Mouse (Mus musculus) left cerebral cortex, adult 2 months (tissue): ENCODE data around the gene Iqca. TPM values are rescaled to one million over a fixed set of nuclear protein-coding genes. Genes with fewer than 3 reads are reported as not detected.

Experiments
- DNase-seq, 2 experiments: peaks; one replicate each; pipeline ENCODE4 v3.0.0; 2021 to 2022; ENCODE audit warnings: low spot score in 2 of 2, mixed read lengths in 1 of 2; ENCODE audit errors: extremely low spot score in 1 of 2
- H3K27ac ChIP-seq: fragments of 200-600 bp; 2 replicates; pipeline ENCODE4 v1.8.1; 2022
- H3K4me3 ChIP-seq: fragments of 200-600 bp; 2 replicates; pipeline ENCODE4 v1.8.1; 2022
- CTCF ChIP-seq: fragments of 200-600 bp; IDR thresholded peaks from 2 replicates; pipeline ENCODE4 v1.8.1; 2022; ENCODE audit warnings: antibody characterized with exemption, mild to moderate bottlenecking, moderate library complexity
- intact Hi-C: fragments of 180-260 bp; cut with DNase I; formaldehyde crosslinking; loops from one replicate; pipeline ENCODE4 v1.15.1; 2025
- long read RNA-seq, 2 experiments: library from polyadenylated mRNA; stranded (forward); transcript quantifications; one replicate each; pipeline ENCODE4 v2.0.0; 2021; ENCODE audit warnings: borderline mapping rate in 2 of 2
- total RNA-seq, 2 experiments: library from RNA; stranded (reverse); gene quantifications; 2 replicates each; pipeline ENCODE4 v1.2.3; 2021

The Iqca gene
- total RNA-seq: under 1 TPM; 0.29 to 0.75 TPM
- long read RNA-seq, experiment 1, partial matches to known transcripts: 0 of 1 reads
- long read RNA-seq, experiment 1, other reads (novel, unspliced or antisense): 1 of 1 reads
- long read RNA-seq, experiment 2: 0 reads

DNA sequence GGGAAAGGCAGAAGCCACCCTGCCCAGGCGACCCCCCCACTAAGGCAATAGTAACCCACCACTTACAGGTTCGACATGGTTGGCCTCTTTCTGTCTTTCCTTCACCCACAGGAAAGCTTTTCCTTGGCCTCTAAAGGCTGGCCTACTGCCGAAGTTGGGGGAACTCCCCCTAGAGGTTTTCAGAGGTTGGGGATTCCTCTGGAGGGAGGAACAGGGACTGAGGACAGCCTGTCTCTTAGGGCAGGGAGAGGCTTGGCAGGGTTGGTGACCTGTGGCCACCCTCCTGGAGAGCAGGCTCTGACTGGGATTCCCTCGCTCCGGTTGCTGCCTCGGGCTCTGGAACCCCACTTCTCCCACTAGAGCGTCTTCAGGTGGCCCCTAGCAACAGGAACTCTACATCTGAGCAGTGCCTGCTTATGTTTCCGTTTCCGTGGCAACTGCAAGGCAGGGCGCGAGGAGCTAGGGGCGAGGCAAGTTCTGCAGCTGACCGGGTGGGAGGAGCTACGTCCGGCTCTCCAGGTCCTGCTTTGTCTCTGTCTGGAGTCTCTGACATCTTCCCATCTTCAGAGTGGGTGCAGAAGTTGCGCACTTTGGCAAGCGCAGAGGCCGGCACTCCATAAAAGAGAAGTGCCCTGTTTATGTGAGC lies at the start of gene Iqca:
TSS of gene Iqca (minus strand) at position 303 of the 646 bp plus-strand sequence.
- TF ChIP-seq CTCF: peak; percentile 14
- intact Hi-C loops: no loop called here
- peak within 1 kb of the TSS; percentile 28 for H3K4me3 ChIP-seq
- DNase-seq: peak; percentile 56 to 71
- H3K27ac ChIP-seq: no peak within 1 kb of the TSS

DNA sequence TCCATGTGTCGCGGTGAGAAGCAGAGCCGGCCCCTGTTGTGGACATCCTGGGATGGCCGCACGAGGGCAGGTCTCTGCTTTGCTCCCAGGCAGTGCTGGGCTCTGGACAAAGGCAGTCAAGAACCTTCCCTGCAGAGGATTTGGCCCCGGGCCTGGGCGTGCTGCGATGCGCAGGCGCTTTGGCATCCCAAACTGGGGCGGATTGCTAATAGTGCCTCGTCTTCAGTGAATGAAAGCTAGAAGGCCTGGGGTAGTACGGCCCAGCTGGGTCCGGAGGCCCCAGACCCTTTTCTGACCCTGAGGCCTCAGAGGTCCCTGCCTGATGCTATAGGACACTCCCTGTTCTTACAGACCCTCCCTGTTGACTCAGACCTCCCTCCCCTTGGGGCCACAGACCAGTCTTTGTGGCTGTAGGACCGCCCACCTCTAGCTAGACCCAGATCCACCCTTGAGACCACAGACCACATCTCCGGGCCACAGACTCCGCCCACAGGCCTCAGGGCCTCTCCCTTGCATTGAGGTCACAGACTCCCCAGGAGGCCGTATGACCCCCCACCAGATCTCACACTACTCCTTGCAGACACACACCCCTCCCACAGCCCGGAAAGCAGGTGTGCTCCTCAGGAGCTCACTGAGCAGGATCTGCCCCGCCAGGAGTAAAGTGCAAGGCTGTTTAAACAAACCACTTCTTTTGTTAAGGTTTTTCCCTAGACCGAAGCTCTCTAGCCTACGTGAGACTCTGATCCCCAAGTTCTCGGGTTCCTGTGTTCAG lies 49.2 kb upstream of the Iqca start:
- TF ChIP-seq CTCF: peak; percentile 45
- Histone ChIP-seq H3K4me3 (no peak overlapping the region), H3K27ac (no peak overlapping the region)
- DNase-seq: peak; percentile 39 to 50
- intact Hi-C loops: loop anchor here (2.0 kb wide), 1 partner anchor 142 kb away; no protein-coding TSS in a partner anchor

- no peak for DNase-seq
- no peak for TF ChIP-seq CTCF
- Histone ChIP-seq H3K4me3 (no peak overlapping the region), H3K27ac (no peak overlapping the region)
- intact Hi-C loops: loop anchor here (2.0 kb wide), 1 partner anchor 141 kb away; no protein-coding TSS in a partner anchor
Observed at GRCm38 (mm10) chr1:90201655-90202054, 48.5 kb upstream of the Iqca start.

GRCm38 (mm10) chr1:90201246-90201645 lies 48.0 kb upstream of the Iqca start:
- intact Hi-C loops: no loop called here
- H3K4me3 ChIP-seq: no peak overlapping the region
- H3K27ac ChIP-seq: no peak overlapping the region
- no peak for DNase-seq
- no peak for TF ChIP-seq CTCF

DNA sequence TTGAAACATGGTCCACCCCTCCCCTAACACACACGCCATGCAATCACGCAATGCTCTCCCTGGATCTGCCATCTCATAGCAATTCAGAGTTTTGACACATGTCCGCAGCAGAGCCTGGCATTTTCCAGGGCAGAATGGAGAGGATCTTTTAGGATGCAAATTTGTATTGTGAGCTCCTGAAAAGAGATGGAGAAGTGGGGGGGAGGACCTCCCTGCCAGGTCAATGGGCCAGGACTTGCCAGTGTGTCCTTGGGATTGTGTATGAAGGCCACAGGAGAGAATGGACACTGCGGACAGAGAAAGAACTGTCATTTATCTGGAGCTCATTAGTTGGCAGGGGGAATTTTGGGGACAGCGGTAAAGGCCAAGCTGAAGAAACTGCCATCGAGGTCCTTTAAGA lies 35.8 kb upstream of the Iqca start:
- intact Hi-C loops: no loop called here
- DNase-seq: no peak
- TF ChIP-seq CTCF: no peak

DNA sequence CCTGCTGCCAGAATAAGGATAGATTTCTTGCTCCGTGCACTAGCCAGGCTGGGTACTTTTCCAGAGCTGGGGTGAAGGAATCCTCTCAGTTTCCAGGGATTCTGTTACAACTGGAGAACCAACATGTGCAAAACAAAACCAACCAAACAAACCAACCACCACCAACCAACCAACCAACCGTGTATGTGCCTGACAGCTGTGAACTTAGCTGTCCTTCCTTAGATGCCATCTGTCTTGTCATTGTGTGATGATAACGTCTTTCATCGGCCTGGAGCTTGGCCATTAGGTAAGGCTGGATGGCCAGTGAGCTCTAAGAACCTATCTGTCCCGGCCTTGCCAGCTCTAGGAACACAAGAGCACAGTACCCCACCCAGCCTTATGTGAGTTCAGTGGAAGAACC lies 33.7 kb upstream of the Iqca start:
- no peak overlapping the region for H3K4me3 ChIP-seq
- no peak for TF ChIP-seq CTCF
- DNase-seq: no peak
- H3K27ac ChIP-seq: no peak overlapping the region
- intact Hi-C loops: no loop called here

More for the DNA sequence above, 35.8 kb upstream of the Iqca start:
- Histone ChIP-seq H3K4me3 (no peak overlapping the region), H3K27ac (no peak overlapping the region)

DNA sequence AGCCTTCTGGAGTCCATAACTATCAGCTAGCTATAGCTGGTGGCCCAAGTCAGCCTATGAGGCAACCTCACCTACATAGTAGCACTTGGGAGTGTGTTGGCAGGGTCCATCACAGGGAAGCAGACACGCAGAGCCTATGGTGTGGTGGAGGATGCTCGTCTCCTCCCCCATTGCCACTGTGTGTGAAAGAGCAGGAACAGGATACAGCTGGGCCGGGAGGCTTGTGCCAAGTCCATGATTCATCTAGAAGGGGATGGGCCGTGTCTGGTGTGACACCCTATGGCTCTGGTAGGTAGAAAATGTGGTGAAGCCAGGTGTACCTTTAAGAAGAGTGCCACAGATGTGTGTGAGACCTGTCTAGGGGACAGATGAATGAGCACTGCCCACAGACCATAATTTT lies 33.0 kb upstream of the Iqca start:
- no peak for DNase-seq
- Histone ChIP-seq H3K4me3 (no peak overlapping the region), H3K27ac (no peak overlapping the region)
- intact Hi-C loops: no loop called here
- TF ChIP-seq CTCF: no peak

GRCm38 (mm10) chr1:90183602-90184001 lies 30.4 kb upstream of the Iqca start:
- Histone ChIP-seq H3K4me3 (no peak overlapping the region), H3K27ac (no peak overlapping the region)
- DNase-seq: no peak
- TF ChIP-seq CTCF: no peak
- intact Hi-C loops: no loop called here

- DNase-seq: no peak
- no peak for TF ChIP-seq CTCF
- no peak overlapping the region for H3K4me3 ChIP-seq
- no peak overlapping the region for H3K27ac ChIP-seq
- intact Hi-C loops: no loop called here
Observed at GRCm38 (mm10) chr1:90182521-90182920, 29.3 kb upstream of the Iqca start.

DNA sequence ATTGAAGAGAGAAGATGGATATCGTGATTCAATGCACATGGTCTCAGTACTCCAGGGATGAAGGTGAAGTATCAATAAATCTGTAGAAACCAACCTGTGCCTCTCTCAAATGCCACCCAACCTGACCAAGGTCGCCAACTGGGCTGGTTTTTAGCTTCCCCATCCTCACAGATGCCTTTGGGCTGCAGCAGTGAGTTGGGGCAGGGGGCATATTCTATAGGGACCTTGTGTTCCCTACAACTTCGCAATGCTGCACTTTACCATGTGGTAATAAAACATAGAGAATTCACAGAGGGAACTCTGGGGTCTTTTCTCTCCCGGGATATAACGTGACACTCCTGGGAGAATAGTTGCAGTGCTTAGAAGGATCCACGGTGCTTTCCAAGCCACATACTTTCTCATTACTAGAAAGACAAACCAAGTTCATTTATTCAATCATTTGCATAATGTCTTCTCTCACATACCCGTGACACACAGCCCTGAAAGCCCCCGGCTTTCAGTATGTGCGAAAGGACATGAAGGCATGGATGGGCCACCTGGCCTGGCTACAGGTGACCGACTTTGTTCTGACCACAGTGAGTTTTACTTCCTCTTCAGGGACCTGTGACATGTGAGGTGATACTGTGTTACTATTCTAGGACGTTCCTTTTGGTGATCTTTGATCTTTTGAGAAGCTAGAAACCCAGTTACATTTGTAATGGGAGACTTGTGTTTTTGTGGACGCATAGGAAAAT lies 27.9 kb upstream of the Iqca start:
- H3K27ac ChIP-seq: no peak overlapping the region
- no peak for TF ChIP-seq CTCF
- DNase-seq: no peak
- intact Hi-C loops: no loop called here
- H3K4me3 ChIP-seq: no peak overlapping the region

- intact Hi-C loops: no loop called here
- no peak for TF ChIP-seq CTCF
- Histone ChIP-seq H3K27ac (no peak overlapping the region), H3K4me3 (no peak overlapping the region)
- no peak for DNase-seq
Observed at GRCm38 (mm10) chr1:90180479-90180878, 27.3 kb upstream of the Iqca start.

- Histone ChIP-seq H3K27ac (no peak overlapping the region), H3K4me3 (no peak overlapping the region)
- no peak for TF ChIP-seq CTCF
- no peak for DNase-seq
- intact Hi-C loops: no loop called here
Observed at GRCm38 (mm10) chr1:90177978-90178377, 24.8 kb upstream of the Iqca start.
